Mouse (Mus musculus) forebrain, embryonic 14.5 days (tissue): ENCODE data around the gene Evi5. TPM values are rescaled to one million over a fixed set of nuclear protein-coding genes. Genes with fewer than 3 reads are reported as not detected.

Experiments used
- polyA plus RNA-seq: library from polyadenylated mRNA; unstranded; fragments of >200 nt; fragmentation: Nextera tagmentation; extraction: Ambion mirVana; gene quantifications from 2 replicates; pipeline ENCODE4 v1.2.1, GENCODE M21; 2014

Evi5 gene
- polyA plus RNA-seq, 1 experiment from 2014 or later: 38.8 TPM

Other genes starting within 250 kb of the Evi5 start
- gene Gfi1, start 149.1 kb downstream of the Evi5 start, polyA plus RNA-seq: not detected in 2 replicates
- gene Ube2d2b, start 45.0 kb downstream of the Evi5 start, polyA plus RNA-seq: 0.13 TPM in 1 of 2 replicates, not detected in the other
- gene Rpl5, start 25.4 kb upstream of the Evi5 start, polyA plus RNA-seq: 63.5 and 65.3 TPM in 2 replicates
- gene Fam69a, start 112.0 kb upstream of the Evi5 start, polyA plus RNA-seq: 34.1 and 34.2 TPM in 2 replicates
- gene Mtf2, start 190.6 kb upstream of the Evi5 start, polyA plus RNA-seq: 128 and 139 TPM in 2 replicates